Mouse (Mus musculus) B cell, adult (primary cell): ENCODE measurements around the gene Zp1. TPM values are rescaled to one million over a fixed set of nuclear protein-coding genes. Genes with fewer than 3 reads are reported as not detected.

Experiments used
- total RNA-seq: library from RNA; stranded (reverse); gene quantifications from 4 replicates; pipeline ENCODE4 v1.2.4, GENCODE M21; 2023; ENCODE audit not compliant: inconsistent age

Gene Zp1
- not detected in 4 replicates for total RNA-seq

DNA sequence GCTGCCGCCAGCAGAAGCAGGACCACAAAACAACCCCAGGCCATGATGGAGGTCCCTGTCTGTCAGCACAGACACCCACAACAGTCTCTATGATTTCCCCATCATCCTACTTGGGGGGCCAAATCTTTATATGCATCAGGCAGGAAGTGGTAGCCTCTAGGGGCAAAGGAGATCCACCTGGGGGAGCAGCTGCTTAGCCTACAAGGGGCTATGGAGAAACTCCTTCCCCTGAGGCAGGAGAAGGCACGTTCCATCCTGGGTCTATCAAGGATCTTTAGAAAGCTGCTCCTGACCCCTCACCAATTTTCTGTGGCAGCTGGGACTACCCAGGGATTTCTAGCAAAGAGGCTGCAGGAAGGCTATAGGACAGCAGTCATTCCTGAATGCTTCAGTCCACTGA lies at the start of gene Zp1:
Gene Zp1 (minus strand): TSS at position 101 of the 400 bp plus-strand sequence.

DNA sequence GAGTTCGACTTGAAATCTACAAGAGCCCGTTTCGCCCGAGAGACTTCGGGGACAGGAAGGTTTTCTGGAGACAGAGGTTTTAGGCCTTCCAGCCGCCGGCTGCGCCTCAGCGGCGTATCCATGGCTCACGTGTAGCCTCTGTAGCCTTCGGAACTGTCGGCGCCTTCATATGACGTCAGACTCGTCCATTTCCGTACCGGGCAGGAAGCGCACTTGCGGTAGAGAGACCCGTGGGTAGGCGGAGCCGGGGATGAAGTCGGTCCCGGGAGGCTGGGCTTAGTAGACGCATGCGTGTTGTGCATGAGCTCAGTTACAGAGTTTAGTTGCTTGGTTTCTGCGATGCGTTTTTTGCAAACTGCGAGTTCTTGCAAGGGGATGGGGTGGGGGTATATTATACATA lies 28.7 kb upstream of the Zp1 start, which contains the start of gene Ccdc86:
Gene Ccdc86 (minus strand): TSS at position 155 of the 400 bp plus-strand sequence.

GRCm38 (mm10) chr19:10937110-10937563 lies 16.7 kb upstream of the Zp1 start, which contains the start of gene Ptgdr2:
TSS of gene Ptgdr2 (plus strand) at chr19:10937160.

DNA sequence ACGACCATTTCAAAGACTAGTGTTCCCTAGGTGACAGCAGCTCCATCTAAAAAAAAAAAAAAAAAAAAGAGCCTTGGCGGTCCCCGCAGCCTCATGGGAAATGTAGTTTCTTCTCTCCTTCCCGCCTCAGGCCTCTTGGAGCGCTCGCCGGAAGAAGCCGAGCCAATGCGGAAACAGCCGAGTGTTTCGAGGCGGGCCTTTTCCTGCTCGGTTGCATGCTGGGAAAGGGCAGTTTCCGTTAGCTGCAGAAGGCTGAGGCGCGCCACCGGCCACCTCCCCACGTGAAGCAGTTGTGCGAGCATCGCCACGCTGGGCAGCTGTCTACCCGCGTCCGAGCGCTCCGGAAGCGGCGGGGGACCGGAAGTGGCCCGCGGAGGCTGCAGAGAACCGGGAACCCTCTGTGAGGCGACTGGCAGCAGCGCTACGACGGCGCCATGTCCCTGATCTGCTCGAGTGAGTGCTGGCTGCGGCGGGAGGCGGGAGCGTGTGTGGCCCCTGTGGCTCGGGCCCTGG lies 25.4 kb downstream of the Zp1 start, which contains the start of gene Prpf19:
Gene Prpf19 (plus strand): TSS at position 216 of the 513 bp plus-strand sequence.

GRCm38 (mm10) chr19:10881426-10882154 lies 38.8 kb downstream of the Zp1 start, which contains the start of gene Tmem109:
TSS of gene Tmem109 (minus strand) at chr19:10882001.

DNA sequence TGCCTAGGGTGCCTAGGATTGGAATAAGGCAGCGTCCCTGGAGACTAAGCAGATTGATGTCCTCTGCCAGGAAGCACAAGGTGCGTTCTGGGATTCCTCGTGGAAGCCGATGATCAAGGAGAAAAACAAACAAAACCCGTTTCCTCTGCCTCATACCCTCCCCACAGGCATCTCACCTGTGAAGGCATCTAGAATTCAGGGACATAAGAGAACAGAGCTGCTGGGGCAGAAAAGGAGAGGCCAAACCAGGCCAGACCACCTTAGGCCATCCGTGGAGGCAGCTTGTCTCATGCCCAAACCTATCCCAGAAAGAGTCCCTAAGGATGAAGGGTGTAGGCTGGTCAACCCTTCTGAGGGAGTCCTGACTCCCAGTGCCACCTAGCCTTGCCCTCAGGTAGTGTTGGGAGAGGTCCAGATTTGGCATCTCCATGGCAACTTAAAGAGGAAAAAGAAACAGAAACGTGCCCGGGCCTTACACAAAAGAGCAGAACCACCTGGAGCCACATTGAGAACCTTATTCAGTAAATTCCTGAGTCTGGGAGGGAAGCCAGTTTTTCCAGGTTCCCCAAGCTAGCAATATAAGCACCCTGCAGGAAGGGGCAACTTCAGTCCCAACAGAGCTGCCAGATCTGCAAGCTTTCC lies 50.4 kb downstream of the Zp1 start, which contains the start of gene Tmem132a:
Gene Tmem132a (minus strand): TSS at position 55 of the 642 bp plus-strand sequence.

Other genes with a start within 250 kb of the Zp1 start
- not detected in 4 replicates for gene Pga5, start 242.6 kb downstream of the Zp1 start, total RNA-seq
- gene Vps37c, start 231.9 kb downstream of the Zp1 start, total RNA-seq, result 20.2 to 24.6 TPM (median 21.2 TPM) in 4 replicates
- gene Cd5, start 181.6 kb downstream of the Zp1 start, total RNA-seq, result 0.94 to 2.9 TPM (median 2.1 TPM) in 4 replicates
- 0.54 to 0.74 TPM in 2 of 4 replicates, not detected in the others for gene Cd6, start 90.6 kb downstream of the Zp1 start, total RNA-seq
- gene Slc15a3, start 80.9 kb downstream of the Zp1 start, total RNA-seq, result 32.6 to 38.8 TPM (median 35.8 TPM) in 4 replicates
- 0.18 to 0.42 TPM (median 0.28 TPM) in 4 replicates for gene Tmem132a, start 50.7 kb downstream of the Zp1 start, total RNA-seq
- 22.2 to 23.6 TPM (median 22.7 TPM) in 4 replicates for gene Tmem109, start 38.6 kb downstream of the Zp1 start, total RNA-seq
- gene Prpf19, start 25.4 kb downstream of the Zp1 start, total RNA-seq, result 109 to 141 TPM (median 122 TPM) in 4 replicates
- not detected in 4 replicates for gene Ptgdr2, start 16.5 kb upstream of the Zp1 start, total RNA-seq
- 42.8 to 47.7 TPM (median 43.6 TPM) in 4 replicates for gene Ccdc86, start 28.6 kb upstream of the Zp1 start, total RNA-seq
- gene Ms4a10, start 54.0 kb upstream of the Zp1 start, total RNA-seq, result not detected in 4 replicates
- not detected in 4 replicates for gene Ms4a15, start 72.6 kb upstream of the Zp1 start, total RNA-seq
- gene Ms4a18, start 97.4 kb upstream of the Zp1 start, total RNA-seq, result not detected in 4 replicates
- 0.66 to 0.70 TPM (median 0.66 TPM) in 3 of 4 replicates, not detected in the other for gene Ms4a8a, start 160.5 kb upstream of the Zp1 start, total RNA-seq
- gene 1700017D01Rik, start 210.2 kb upstream of the Zp1 start, total RNA-seq, result not detected in 4 replicates
- not detected in 4 replicates for gene 1700025F22Rik, start 244.7 kb upstream of the Zp1 start, total RNA-seq